Mouse (Mus musculus): ENCODE measurements around the gene Arhgef26. TPM values are rescaled to one million over a fixed set of nuclear protein-coding genes. Genes with fewer than 3 reads are reported as not detected.

Gene Arhgef26
- total and polyA plus RNA-seq, 3 experiments: 0.08 TPM; not detected in 2

- H3K27ac ChIP-seq (ENCODE audit: control insufficient read depth, low read depth, low read length): no peak overlapping the region
- H3K79me2 ChIP-seq (ENCODE audit: control insufficient read depth, insufficient read depth, low read length, poor library complexity): no peaks in the 10 kb centered on the region
- DNase-seq (ENCODE audit: low read depth, low spot score): no peak
- no peak for TF ChIP-seq POLR2AphosphoS5 (IDR thresholded peaks at IDR 0.05; ENCODE audit: borderline replicate concordance, low read depth, low read length)
- no peak for TF ChIP-seq POLR2AphosphoS2 (IDR thresholded peaks at IDR 0.05; ENCODE audit: low read length)
- no peak for TF ChIP-seq CHD1 (IDR thresholded peaks at IDR 0.05; ENCODE audit: low read depth, low read length)
- no peak for TF ChIP-seq NRF1 (IDR thresholded peaks at IDR 0.05; ENCODE audit: insufficient read depth, low read depth, low read length, poor library complexity, severe bottlenecking)
- no peak for TF ChIP-seq RCOR1 (IDR thresholded peaks at IDR 0.05; ENCODE audit: low read depth, low read length)
- no peak for TF ChIP-seq TAL1 (IDR thresholded peaks at IDR 0.05; ENCODE audit: low read length)
- no peak for TF ChIP-seq E2F4 (IDR thresholded peaks at IDR 0.05; ENCODE audit: borderline replicate concordance, low read depth, low read length)
- TF ChIP-seq KAT2A (conservative IDR thresholded peaks at IDR 0.05; ENCODE audit: low read depth, low read length): no peak
- TF ChIP-seq POLR2A (IDR thresholded peaks at IDR 0.05; ENCODE audit: control insufficient read depth in 1 of 2, insufficient read depth in 1 of 2, low read depth in 1 of 2, low read length in 2 of 2, poor library complexity in 1 of 2): no peak
- TF ChIP-seq USF2 (IDR thresholded peaks at IDR 0.05; ENCODE audit: borderline replicate concordance in 1 of 2, insufficient read depth in 1 of 2, low read depth in 1 of 2, low read length in 2 of 2): no peak
- TF ChIP-seq ZMIZ1 (IDR thresholded peaks at IDR 0.05; ENCODE audit: low read depth, low read length): no peak
- TF ChIP-seq GATA1 (IDR thresholded peaks at IDR 0.05; ENCODE audit: low read depth, low read length): no peak
- no peak for TF ChIP-seq ZC3H11A (IDR thresholded peaks at IDR 0.05; ENCODE audit: low read depth, low read length)
- no peak for TF ChIP-seq ZKSCAN1 (IDR thresholded peaks at IDR 0.05; ENCODE audit: low read depth, low read length)
- TF ChIP-seq ELF1 (IDR thresholded peaks at IDR 0.05; ENCODE audit: low read depth, low read length): no peak
- no peak for TF ChIP-seq MEF2A (IDR thresholded peaks at IDR 0.05; ENCODE audit: extremely low read depth, insufficient replicate concordance, low read depth, low read length, poor library complexity, severe bottlenecking)
- TF ChIP-seq CTCF (IDR thresholded peaks at IDR 0.05 in 2 of 3, conservative IDR thresholded peaks at IDR 0.05 in 1 of 3; ENCODE audit: control insufficient read depth in 1 of 3, insufficient read depth in 1 of 3, low read depth in 2 of 3, low read length in 3 of 3, poor library complexity in 1 of 3, severe bottlenecking in 1 of 3): no peak
- no peak for TF ChIP-seq HCFC1 (IDR thresholded peaks at IDR 0.05; ENCODE audit: low read depth, low read length)
- no peak overlapping the region for H3K9ac ChIP-seq (ENCODE audit: control insufficient read depth, low read depth, low read length, poor library complexity, severe bottlenecking)
- H3K4me3 ChIP-seq (ENCODE audit: control insufficient read depth in 1 of 2, insufficient read depth in 1 of 2, low read depth in 2 of 2, low read length in 2 of 2): no peak overlapping the region
- no peaks in the 10 kb centered on the region for H3K4me1 ChIP-seq (ENCODE audit: control insufficient read depth in 1 of 2, insufficient read depth in 2 of 2, low read length in 2 of 2)
- H3K36me3 ChIP-seq (ENCODE audit: control insufficient read depth in 1 of 2, insufficient read depth in 2 of 2, low read length in 2 of 2): no peaks in the 10 kb centered on the region
- no peaks in the 10 kb centered on the region for H3K27me3 ChIP-seq (ENCODE audit: control insufficient read depth in 1 of 2, insufficient read depth in 2 of 2, low read length in 2 of 2)
- no peaks in the 10 kb centered on the region for H3K9me3 ChIP-seq (replicated peaks; ENCODE audit: insufficient read depth, low read length)
Measured at GRCm38 (mm10) chr3:62417458-62417857, 79.3 kb downstream of the Arhgef26 start.

- no peak for DNase-seq (ENCODE audit: low read depth, low spot score)
- H3K79me2 ChIP-seq (ENCODE audit: control insufficient read depth, insufficient read depth, low read length, poor library complexity): no peaks in the 10 kb centered on the region
- no peak overlapping the region for H3K9ac ChIP-seq (ENCODE audit: control insufficient read depth, low read depth, low read length, poor library complexity, severe bottlenecking)
- no peak for TF ChIP-seq ZMIZ1 (IDR thresholded peaks at IDR 0.05; ENCODE audit: low read depth, low read length)
- no peaks in the 10 kb centered on the region for H3K36me3 ChIP-seq (ENCODE audit: control insufficient read depth in 1 of 2, insufficient read depth in 2 of 2, low read length in 2 of 2)
- H3K4me1 ChIP-seq (ENCODE audit: control insufficient read depth in 1 of 2, insufficient read depth in 2 of 2, low read length in 2 of 2): no peaks in the 10 kb centered on the region
- no peaks in the 10 kb centered on the region for H3K27me3 ChIP-seq (ENCODE audit: control insufficient read depth in 1 of 2, insufficient read depth in 2 of 2, low read length in 2 of 2)
- no peak overlapping the region for H3K27ac ChIP-seq (ENCODE audit: control insufficient read depth, low read depth, low read length)
- no peak overlapping the region for H3K4me3 ChIP-seq (ENCODE audit: control insufficient read depth in 1 of 2, insufficient read depth in 1 of 2, low read depth in 2 of 2, low read length in 2 of 2)
- no peaks in the 10 kb centered on the region for H3K9me3 ChIP-seq (replicated peaks; ENCODE audit: insufficient read depth, low read length)
Measured at GRCm38 (mm10) chr3:62418387-62419138, 80.4 kb downstream of the Arhgef26 start.
